Mouse (Mus musculus) hindbrain, embryonic 10.5 days (tissue): Measurements from ENCODE around the gene Tmem38b. TPM values are rescaled to one million over a fixed set of nuclear protein-coding genes. Genes with fewer than 3 reads are reported as not detected.

Experiments used
- DNase-seq: peaks from one replicate; pipeline ENCODE4 v3.0.0-alpha.2; 2017; ENCODE audit warnings: low spot score
- H3K27ac ChIP-seq: fragments of 300-500 bp; sonication (generic); 2 replicates; pipeline ENCODE4 v1.5.1; 2016; ENCODE audit warnings: mild to moderate bottlenecking, moderate library complexity
- H3K27me3 ChIP-seq: fragments of 300-500 bp; sonication (generic); 2 replicates; pipeline ENCODE4 v1.6.1; 2016; ENCODE audit warnings: mild to moderate bottlenecking; ENCODE audit not compliant: poor library complexity, insufficient read depth, severe bottlenecking
- H3K36me3 ChIP-seq: fragments of 300-500 bp; sonication (generic); 2 replicates; pipeline ENCODE4 v1.6.1; 2016; ENCODE audit warnings: mild to moderate bottlenecking, moderate library complexity
- H3K4me1 ChIP-seq: fragments of 300-500 bp; sonication (generic); replicated peaks from 2 replicates; pipeline ENCODE4 v1.6.1; 2016; ENCODE audit warnings: mild to moderate bottlenecking
- H3K4me3 ChIP-seq: fragments of 300-500 bp; sonication (generic); 2 replicates; pipeline ENCODE4 v1.5.1; 2016; ENCODE audit warnings: mild to moderate bottlenecking, moderate library complexity
- H3K9me3 ChIP-seq: fragments of 300-500 bp; sonication (generic); 2 replicates; pipeline ENCODE4 v1.6.1; 2016; ENCODE audit warnings: mild to moderate bottlenecking, moderate library complexity
- WGBS: fragments of 180-500 bp; shearing (Covaris S2); methylation state at CpG from one replicate; pipeline ENCODE4 v1.1.7; 2016; 5-methylcytosine and 5-hydroxymethylcytosine counted together
- polyA plus RNA-seq: library from polyadenylated mRNA; unstranded; fragments of >200 nt; fragmentation: Nextera tagmentation; extraction: Ambion mirVana; gene quantifications from 2 replicates; pipeline ENCODE4 v1.2.1, GENCODE M21; 2016

Tmem38b gene
- polyA plus RNA-seq, 1 experiment from 2014 or later = 3.8 TPM

DNA sequence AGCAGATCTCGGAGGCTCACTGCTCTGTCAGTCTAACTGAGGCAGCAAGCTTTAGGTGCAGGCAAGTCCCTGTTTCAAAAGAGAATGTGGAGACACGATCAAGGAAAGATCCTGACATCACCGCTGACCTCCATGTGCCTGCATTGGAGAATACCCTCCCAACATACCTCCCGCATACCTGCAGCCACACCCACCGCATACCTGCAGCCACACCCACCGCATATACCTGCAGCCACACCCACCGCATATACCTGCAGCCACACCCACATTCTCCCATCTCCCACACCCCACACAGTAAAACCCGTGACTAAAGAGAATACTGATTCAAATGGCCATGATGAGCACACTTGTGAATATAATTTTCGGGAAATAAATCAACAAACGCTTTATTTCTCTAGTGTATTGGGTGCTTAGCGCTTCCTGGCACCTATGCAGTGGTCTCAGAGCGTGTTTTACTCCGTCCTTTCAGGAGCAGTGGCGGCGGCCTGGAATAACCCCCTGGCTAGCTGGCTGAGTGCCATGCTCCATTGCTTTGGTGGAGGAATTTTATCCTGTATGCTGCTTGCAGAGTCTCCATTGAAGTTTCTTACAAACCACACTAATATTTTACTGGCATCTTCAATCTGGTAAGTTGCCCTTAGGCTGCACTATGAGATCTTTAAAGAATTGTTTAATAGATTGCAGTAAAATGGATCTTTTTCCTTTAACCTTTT lies 14.5 kb downstream of the Tmem38b start:
- no peaks in the 10 kb centered on the region for H3K36me3 ChIP-seq
- peaks cover 5% of the 10 kb centered on the region; the same call in 1 of the 2 replicates for H3K4me1 ChIP-seq
- H3K4me3 ChIP-seq = no peak overlapping the region
- no peak for DNase-seq
- 88% methylated on average over 15 of the region's 15 CpGs for WGBS
- H3K9me3 ChIP-seq = no peaks in the 10 kb centered on the region
- no peak overlapping the region for H3K27ac ChIP-seq
- H3K27me3 ChIP-seq = no peaks in the 10 kb centered on the region

DNA sequence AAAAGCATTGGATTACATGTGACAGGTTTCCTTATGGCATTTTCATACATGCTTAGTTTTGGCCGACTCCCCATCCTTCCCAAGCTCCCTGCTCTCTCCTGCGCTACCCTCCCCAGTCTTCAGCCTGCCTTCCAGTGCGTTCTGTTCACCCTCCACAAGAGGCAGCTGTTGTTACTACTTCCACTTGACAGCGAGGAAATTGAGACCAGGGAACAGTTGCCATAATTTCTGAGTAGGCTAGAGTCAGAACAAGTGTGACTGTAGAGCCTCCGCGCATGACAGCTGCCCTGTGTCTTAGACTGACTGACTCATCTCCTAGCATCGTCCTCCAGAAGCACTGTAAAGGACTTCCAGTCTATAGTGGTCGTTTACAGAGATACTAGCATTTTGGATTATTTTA lies 17.7 kb downstream of the Tmem38b start:
- Histone ChIP-seq H3K4me1 (no peaks in the 10 kb centered on the region), H3K27me3 (no peaks in the 10 kb centered on the region), H3K4me3 (no peak overlapping the region), H3K27ac (no peak overlapping the region), H3K9me3 (no peaks in the 10 kb centered on the region), H3K36me3 (no peaks in the 10 kb centered on the region)
- WGBS = 71% methylated on average over 8 of the region's 8 CpGs
- no peak for DNase-seq

DNA sequence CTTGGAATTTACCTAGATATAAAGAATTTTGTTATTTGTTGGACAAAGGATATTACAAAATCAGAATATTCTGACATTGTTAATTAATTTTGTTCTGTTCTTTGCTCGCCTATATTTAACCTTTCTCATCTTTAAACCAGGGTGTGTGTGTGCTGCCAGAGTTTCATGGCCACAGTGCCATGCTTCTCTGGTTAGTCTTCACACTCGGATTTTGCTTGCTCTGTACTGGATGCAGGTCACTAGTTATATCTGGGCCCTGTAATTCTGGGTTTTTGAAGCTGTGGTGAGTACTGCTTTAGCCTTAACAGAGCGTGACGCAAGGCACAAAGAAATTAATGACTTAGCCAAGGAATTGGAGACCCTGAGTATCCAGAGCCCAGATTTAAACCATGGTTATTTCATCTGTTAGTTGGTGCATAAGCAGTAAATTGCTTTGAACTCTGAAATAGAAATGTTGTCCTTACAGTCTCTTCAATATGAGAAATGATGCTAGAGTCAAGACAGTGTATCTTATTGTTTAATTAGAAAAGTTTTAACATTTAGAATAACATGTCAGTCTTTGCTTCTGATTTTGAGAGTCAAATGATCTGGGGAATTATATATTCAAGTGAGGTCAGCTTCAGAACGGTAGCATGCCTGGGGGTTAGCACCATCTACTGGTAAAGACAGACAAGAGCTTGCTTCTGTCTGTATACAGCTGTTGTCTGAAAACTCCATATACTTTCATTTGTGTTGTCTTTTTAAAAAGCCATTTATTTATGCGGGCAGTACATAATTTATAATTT lies 19.2 kb downstream of the Tmem38b start:
- Histone ChIP-seq H3K4me1 (no peaks in the 10 kb centered on the region), H3K4me3 (no peak overlapping the region), H3K36me3 (no peaks in the 10 kb centered on the region), H3K27ac (no peak overlapping the region), H3K9me3 (no peaks in the 10 kb centered on the region), H3K27me3 (no peaks in the 10 kb centered on the region)
- no peak for DNase-seq
- WGBS = 57% methylated on average over 6 of the region's 6 CpGs

DNA sequence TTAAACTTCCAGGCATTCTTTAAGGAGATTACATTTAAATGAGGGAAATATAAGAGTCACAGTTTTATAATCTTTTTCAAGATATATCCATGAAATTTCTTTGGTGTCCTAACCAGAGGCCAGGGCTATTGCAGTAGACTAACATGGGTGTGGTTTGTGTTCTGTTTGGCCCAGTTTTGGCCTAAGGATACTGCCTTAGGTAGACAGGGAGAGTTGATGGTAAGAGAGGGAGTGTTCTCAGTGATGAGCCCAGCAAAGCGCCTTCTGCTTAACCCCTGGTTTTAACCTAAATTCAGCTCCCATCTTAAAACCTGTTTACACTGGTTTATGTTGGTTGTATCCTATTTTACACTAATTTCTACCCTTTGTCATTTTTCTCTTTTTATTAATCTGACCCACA lies 19.8 kb downstream of the Tmem38b start:
- Histone ChIP-seq H3K36me3 (peaks cover under 1% of the 10 kb centered on the region; the same call in 1 of the 2 replicates), H3K4me3 (no peak overlapping the region), H3K4me1 (no peaks in the 10 kb centered on the region), H3K27ac (no peak overlapping the region), H3K9me3 (no peaks in the 10 kb centered on the region), H3K27me3 (no peaks in the 10 kb centered on the region)
- WGBS = 98% methylated on average over 1 of the region's 1 CpGs
- no peak for DNase-seq

DNA sequence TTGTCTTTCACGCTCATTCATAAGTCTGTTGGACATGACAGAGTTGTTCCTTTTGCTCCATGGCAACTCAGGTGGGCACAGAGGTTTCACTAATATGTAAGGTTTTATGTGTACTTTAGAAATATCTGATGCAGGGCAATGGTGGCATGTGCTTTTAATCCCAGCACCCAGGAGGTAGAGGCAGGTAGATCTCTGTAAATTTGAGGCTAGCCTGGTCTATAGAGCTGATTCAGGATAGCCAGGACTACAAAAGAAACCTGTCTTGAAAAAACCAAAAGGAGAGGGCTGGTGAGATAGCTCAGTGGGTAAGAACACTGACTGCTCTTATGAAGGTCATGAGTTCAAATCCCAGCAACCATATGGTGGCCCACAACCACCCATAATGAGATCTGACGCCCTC lies 20.5 kb downstream of the Tmem38b start:
- Histone ChIP-seq H3K27me3 (no peaks in the 10 kb centered on the region), H3K36me3 (peaks cover 7% of the 10 kb centered on the region; the same call in 1 of the 2 replicates), H3K4me1 (no peaks in the 10 kb centered on the region), H3K27ac (no peak overlapping the region), H3K9me3 (no peaks in the 10 kb centered on the region), H3K4me3 (no peak overlapping the region)
- WGBS = 69% methylated on average over 2 of the region's 2 CpGs
- no peak for DNase-seq

DNA sequence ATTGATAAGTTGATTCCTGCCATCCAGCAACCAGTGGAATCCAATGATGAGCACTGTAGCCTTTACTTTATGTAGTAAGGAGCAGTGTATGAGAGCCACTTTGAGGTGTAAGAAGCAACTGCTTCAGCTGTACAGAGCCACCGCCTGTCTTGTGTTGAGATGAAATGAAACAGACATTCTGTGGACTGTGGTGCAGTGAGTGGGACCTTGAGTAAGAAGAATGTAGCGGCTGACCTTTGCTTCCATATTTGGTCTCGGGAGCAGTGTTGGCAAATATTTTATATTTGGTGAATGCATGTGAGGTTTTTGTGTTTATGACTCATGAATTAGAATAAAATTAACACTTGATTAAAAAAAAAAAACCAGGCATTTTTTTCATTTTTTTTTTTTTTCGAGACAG lies 21.7 kb downstream of the Tmem38b start:
- no peaks in the 10 kb centered on the region for H3K9me3 ChIP-seq
- peaks cover 10% of the 10 kb centered on the region; the same call in 1 of the 2 replicates for H3K36me3 ChIP-seq
- no peak overlapping the region for H3K4me3 ChIP-seq
- no peaks in the 10 kb centered on the region for H3K27me3 ChIP-seq
- DNase-seq = no peak
- WGBS = 89% methylated on average over 4 of the region's 4 CpGs
- no peaks in the 10 kb centered on the region for H3K4me1 ChIP-seq
- no peak overlapping the region for H3K27ac ChIP-seq

DNA sequence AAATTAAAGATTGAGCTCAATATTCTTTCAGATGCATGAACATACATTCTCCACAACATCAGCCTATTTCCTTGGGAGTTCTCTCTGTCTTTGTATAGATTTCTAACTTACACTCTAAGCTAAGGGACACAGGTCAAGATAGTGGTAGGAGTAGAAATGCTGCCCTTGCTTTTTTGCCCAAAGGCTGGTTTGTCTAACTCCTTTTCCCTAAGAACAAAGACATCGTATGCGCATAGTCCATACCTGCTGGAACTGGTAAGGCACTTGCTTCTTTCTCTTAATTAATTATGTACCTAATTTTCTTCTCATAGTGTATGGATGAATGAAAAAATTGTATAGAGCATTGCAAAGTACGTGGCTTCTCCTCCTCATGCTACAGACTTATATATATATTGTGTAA lies 22.5 kb downstream of the Tmem38b start:
- Histone ChIP-seq H3K27ac (no peak overlapping the region), H3K4me1 (no peaks in the 10 kb centered on the region), H3K4me3 (no peak overlapping the region), H3K9me3 (no peaks in the 10 kb centered on the region), H3K36me3 (peaks cover 10% of the 10 kb centered on the region; the same call in 1 of the 2 replicates), H3K27me3 (no peaks in the 10 kb centered on the region)
- 95% methylated on average over 3 of the region's 3 CpGs for WGBS
- DNase-seq = no peak

DNA sequence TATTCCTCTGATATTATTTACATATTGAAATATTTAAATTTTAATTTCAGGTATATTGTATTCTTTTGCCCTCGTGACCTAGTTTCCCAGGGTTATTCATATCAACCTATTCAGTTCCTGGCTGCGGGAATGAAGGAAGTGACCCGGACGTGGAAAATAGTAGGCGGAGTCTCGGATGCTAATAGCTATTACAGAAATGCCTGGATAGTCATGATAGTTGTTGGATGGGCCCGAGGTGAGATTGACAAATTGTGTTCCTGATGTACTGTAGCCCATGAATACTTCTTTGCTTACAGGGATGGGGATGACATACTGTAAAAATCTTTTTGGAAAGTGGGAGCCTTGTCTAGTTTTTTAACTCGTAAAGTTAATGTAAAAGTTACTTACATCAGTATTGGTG lies 23.0 kb downstream of the Tmem38b start:
- 94% methylated on average over 8 of the region's 8 CpGs for WGBS

DNA sequence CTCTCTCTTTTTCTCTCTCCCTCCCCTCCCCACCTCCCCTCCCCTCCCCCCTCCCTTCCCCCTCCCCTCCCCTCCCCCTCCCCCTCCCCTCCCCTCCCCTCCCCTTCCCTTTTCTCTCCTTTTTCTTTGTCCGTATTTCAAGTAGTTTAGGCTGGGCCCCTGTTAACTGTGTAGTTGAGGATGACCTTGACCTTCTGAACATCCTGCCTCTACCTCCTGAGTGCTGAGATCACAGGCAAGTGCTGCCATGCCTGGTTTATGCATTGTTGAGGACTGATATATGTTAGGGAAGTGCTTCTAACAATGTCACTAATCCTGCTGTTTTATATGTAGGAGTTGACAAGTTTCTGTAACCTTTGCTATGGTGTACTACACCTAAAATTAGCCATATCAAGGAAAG lies 24.0 kb downstream of the Tmem38b start:
- 29% methylated on average over 1 of the region's 1 CpGs for WGBS
- no peak for DNase-seq
- Histone ChIP-seq H3K4me3 (no peak overlapping the region), H3K4me1 (no peaks in the 10 kb centered on the region), H3K36me3 (peaks cover 12% of the 10 kb centered on the region), H3K9me3 (no peaks in the 10 kb centered on the region), H3K27me3 (no peaks in the 10 kb centered on the region), H3K27ac (no peak overlapping the region)

More for the DNA sequence above, 23.0 kb downstream of the Tmem38b start:
- H3K4me1 ChIP-seq = no peaks in the 10 kb centered on the region
- DNase-seq = no peak
- peaks cover 10% of the 10 kb centered on the region; the same call in 1 of the 2 replicates for H3K36me3 ChIP-seq
- no peaks in the 10 kb centered on the region for H3K27me3 ChIP-seq
- H3K9me3 ChIP-seq = no peaks in the 10 kb centered on the region
- H3K4me3 ChIP-seq = no peak overlapping the region
- no peak overlapping the region for H3K27ac ChIP-seq

DNA sequence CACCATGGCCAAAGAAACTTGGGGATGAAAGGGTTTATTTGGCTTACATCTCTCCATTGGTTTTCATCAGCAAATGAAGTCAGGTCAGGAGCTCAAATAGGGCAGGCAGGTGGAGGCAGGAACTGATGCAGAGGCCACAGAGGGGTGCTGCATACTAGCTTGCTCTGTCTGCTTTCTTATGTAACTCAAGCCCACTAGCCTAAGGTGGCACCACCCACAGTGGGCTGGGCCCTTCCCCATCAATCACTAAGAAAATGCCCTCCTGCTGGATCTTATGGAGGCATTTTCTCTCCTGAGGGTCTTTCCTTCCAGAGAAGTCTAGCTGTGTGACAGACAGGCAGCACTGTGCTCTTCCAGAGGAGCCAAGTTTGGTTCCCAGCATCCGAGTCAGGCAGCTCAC lies 27.5 kb downstream of the Tmem38b start:
- 79% methylated on average over 1 of the region's 1 CpGs for WGBS
- H3K4me3 ChIP-seq = no peak overlapping the region
- DNase-seq = no peak

DNA sequence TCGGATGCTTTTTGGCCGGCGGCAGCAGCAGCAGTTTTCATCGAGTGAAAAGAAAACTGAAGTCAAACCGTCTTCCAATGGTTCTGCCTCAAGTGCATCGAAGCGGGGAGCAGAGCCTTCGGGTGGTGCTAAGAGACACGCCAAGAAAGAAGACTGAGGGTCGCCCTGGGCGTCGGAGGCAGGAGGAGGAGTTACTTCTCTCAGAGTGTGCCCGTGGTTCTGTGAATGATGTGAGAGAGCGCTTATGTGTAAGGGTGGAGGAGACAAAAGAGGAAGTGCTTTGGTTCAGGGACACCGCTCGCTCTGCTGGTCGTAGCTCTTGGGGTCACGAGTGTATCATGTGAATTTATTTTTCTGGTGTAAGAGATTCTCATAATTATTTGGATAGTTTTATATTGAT lies 34.1 kb downstream of the Tmem38b start:
- Histone ChIP-seq H3K36me3 (no peaks in the 10 kb centered on the region), H3K27me3 (no peaks in the 10 kb centered on the region), H3K9me3 (no peaks in the 10 kb centered on the region), H3K27ac (peak overlapping the region; percentile 25; the same call in 1 of the 2 replicates), H3K4me1 (no peaks in the 10 kb centered on the region), H3K4me3 (0 out of 2 replicates have a peak overlapping the region, but pooled peaks have one; percentile 21)
- WGBS = 36% methylated on average over 18 of the region's 18 CpGs
- peak; percentile 7 for DNase-seq

More for the DNA sequence above, 27.5 kb downstream of the Tmem38b start:
- Histone ChIP-seq H3K27me3 (no peaks in the 10 kb centered on the region), H3K36me3 (peaks cover 12% of the 10 kb centered on the region), H3K27ac (no peak overlapping the region), H3K9me3 (no peaks in the 10 kb centered on the region), H3K4me1 (no peaks in the 10 kb centered on the region)

DNA sequence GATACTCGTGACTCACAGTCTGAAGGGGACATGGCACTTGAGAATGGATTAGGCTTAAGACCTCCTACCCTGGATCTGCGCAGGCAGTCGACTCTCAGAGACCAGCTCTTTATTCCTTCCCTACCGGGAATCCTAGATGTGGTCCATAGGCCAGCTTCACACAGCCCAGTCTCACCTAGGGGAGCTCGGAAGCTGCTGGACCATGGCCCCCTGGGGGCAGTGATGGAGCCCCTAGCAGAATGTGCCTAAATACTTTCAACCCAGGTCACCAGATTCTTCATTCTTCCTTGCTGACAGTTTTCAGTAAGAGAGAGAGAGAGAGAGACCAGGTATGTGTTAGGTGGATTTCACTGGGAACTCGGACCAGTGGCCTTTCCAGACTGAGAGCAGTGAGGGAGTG lies 36.3 kb downstream of the Tmem38b start:
- H3K4me1 ChIP-seq = no peaks in the 10 kb centered on the region
- H3K9me3 ChIP-seq = no peaks in the 10 kb centered on the region
- H3K27me3 ChIP-seq = no peaks in the 10 kb centered on the region
- 84% methylated on average over 6 of the region's 6 CpGs for WGBS
- no peak for DNase-seq
- H3K4me3 ChIP-seq = no peak overlapping the region
- H3K36me3 ChIP-seq = no peaks in the 10 kb centered on the region
- no peak overlapping the region for H3K27ac ChIP-seq

DNA sequence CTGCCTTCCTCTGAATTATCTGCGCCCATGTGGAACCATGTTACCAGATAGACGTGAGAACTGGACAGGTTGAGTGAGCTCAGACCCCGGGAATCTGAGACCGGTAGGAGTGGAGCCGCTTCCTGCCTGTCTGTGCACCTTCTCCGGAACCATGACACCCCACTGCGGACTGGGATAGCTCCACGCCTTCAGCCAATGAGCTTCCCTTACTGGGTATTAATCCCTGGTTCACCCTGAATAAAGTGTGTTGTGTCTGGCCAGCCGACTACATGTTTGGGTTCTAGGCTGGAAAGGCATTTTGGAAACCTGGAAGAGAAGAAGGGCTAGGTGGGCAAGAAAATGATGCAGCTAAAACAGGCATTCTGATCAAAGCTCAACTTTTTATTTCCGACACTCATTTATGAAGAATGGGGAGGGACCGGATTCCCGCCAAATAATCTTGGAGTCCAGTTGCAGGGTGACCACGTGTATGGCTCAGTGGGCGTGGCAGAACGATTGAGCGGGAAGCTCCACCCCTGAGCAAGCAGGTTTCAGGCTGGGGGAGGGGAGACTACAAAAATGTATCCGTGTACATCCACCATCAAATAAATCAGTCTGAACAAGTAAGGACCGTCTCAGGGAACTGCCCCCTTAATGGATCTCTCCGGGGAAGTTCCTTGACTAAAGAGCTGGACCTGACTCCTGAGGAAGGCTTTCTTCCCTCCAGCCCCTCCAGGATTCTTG lies 38.4 kb downstream of the Tmem38b start:
- no peaks in the 10 kb centered on the region for H3K4me1 ChIP-seq
- no peak for DNase-seq
- H3K4me3 ChIP-seq = no peak overlapping the region
- 88% methylated on average over 19 of the region's 19 CpGs for WGBS
- H3K9me3 ChIP-seq = no peaks in the 10 kb centered on the region
- H3K27ac ChIP-seq = no peak overlapping the region
- no peaks in the 10 kb centered on the region for H3K27me3 ChIP-seq
- no peaks in the 10 kb centered on the region for H3K36me3 ChIP-seq
